Mouse (Mus musculus): ENCODE data around the gene Arvcf.
A peak's percentile ranks its signal among the peaks of the same experiment; 100 is the strongest.

The Arvcf gene

GRCm38 (mm10) chr16:18433341-18433920, 85.4 kb downstream of the Arvcf start:
- DNase-seq = no peak

- DNase-seq = no peak
These were observed 88.1 kb downstream of the Arvcf start for GRCm38 (mm10) chr16:18436128-18436527.

- peak; percentile 92 for DNase-seq
These were observed 95.4 kb downstream of the Arvcf start for GRCm38 (mm10) chr16:18443385-18443841.

GRCm38 (mm10) chr16:18447243-18447642, 99.3 kb downstream of the Arvcf start:
- DNase-seq = no peak

- no peak for DNase-seq
These were observed 100.1 kb downstream of the Arvcf start for GRCm38 (mm10) chr16:18448104-18448503.

GRCm38 (mm10) chr16:18449005-18449404, 101.0 kb downstream of the Arvcf start:
- DNase-seq = no peak

GRCm38 (mm10) chr16:18451486-18452181, 103.7 kb downstream of the Arvcf start:
- no peak for DNase-seq

GRCm38 (mm10) chr16:18452361-18452862, 104.4 kb downstream of the Arvcf start:
- DNase-seq = no peak

- no peak for DNase-seq
These were observed 105.9 kb downstream of the Arvcf start for GRCm38 (mm10) chr16:18453846-18454245.

- DNase-seq = no peak
These were observed 107.4 kb downstream of the Arvcf start for GRCm38 (mm10) chr16:18455407-18455806.

Measured in liver (tissue).